Mouse (Mus musculus) lung, embryonic 14.5 days (tissue): ENCODE results near the gene Creb3l1. TPM values are rescaled to one million over a fixed set of nuclear protein-coding genes. Genes with fewer than 3 reads are reported as not detected.
A peak's percentile ranks its signal among the peaks of the same experiment; 100 is the strongest.

Experiments used
- ATAC-seq: fragments of 200-750 bp; cut with Nextera tagmentation; 2 replicates; pipeline ENCODE4 v1.8.0; 2017; ENCODE audit warnings: mild to moderate bottlenecking, moderate TSS enrichment, moderate library complexity; ENCODE audit not compliant: insufficient read depth
- DNase-seq: peaks from one replicate; pipeline ENCODE4 v3.0.0-alpha.2; 2015
- H3K27ac ChIP-seq: fragments of 300-500 bp; sonication (generic); 2 replicates; pipeline ENCODE4 v1.5.1; 2014; ENCODE audit warnings: low read depth, mild to moderate bottlenecking, moderate library complexity
- H3K27me3 ChIP-seq: fragments of 300-500 bp; sonication (generic); 2 replicates; pipeline ENCODE4 v1.6.1; 2014; ENCODE audit warnings: low read length, control low read depth; ENCODE audit not compliant: insufficient read depth
- H3K36me3 ChIP-seq: fragments of 300-500 bp; sonication (generic); 2 replicates; pipeline ENCODE4 v1.6.1; 2014; ENCODE audit warnings: control low read depth; ENCODE audit not compliant: insufficient read depth
- H3K4me1 ChIP-seq: fragments of 300-500 bp; sonication (generic); 2 replicates; pipeline ENCODE4 v1.6.1; 2014; ENCODE audit warnings: antibody characterized with exemption, control low read depth; ENCODE audit not compliant: insufficient read depth
- H3K4me2 ChIP-seq: fragments of 300-500 bp; sonication (generic); 2 replicates; pipeline ENCODE4 v1.6.1; 2014; ENCODE audit warnings: mild to moderate bottlenecking
- H3K4me3 ChIP-seq: fragments of 300-500 bp; sonication (generic); 2 replicates; pipeline ENCODE4 v1.5.1; 2014; ENCODE audit warnings: low read depth, low read length
- H3K9ac ChIP-seq: fragments of 300-500 bp; sonication (generic); 2 replicates; pipeline ENCODE4 v1.6.1; 2014
- H3K9me3 ChIP-seq: fragments of 300-500 bp; sonication (generic); 2 replicates; pipeline ENCODE4 v1.6.1; 2016; ENCODE audit warnings: low read depth, low read length, control low read depth
- CTCF ChIP-seq: IDR thresholded peaks from 2 replicates; pipeline ENCODE4 v1.5.1; 2016; ENCODE audit warnings: antibody characterized with exemption, low read depth
- WGBS: fragments of 180-500 bp; shearing (Covaris S2); extraction: QIAGEN DNeasy Blood & Tissue Kit; methylation state at CpG from one replicate; pipeline ENCODE4 v1.1.7; 2014; 5-methylcytosine and 5-hydroxymethylcytosine counted together
- microRNA-seq: library from miRNA; unstranded; fragments of <30 nt; microRNA quantifications from one replicate; pipeline ENCODE4, GENCODE M21; 2016; ENCODE audit warnings: borderline number of aligned reads
- polyA plus RNA-seq: library from polyadenylated mRNA; unstranded; fragments of >200 nt; fragmentation: Nextera tagmentation; extraction: Ambion mirVana; gene quantifications from 2 replicates; pipeline ENCODE4 v1.2.1, GENCODE M21; 2014

Gene Creb3l1
- polyA plus RNA-seq, 1 experiment from 2014 or later: 18.6 TPM

DNA sequence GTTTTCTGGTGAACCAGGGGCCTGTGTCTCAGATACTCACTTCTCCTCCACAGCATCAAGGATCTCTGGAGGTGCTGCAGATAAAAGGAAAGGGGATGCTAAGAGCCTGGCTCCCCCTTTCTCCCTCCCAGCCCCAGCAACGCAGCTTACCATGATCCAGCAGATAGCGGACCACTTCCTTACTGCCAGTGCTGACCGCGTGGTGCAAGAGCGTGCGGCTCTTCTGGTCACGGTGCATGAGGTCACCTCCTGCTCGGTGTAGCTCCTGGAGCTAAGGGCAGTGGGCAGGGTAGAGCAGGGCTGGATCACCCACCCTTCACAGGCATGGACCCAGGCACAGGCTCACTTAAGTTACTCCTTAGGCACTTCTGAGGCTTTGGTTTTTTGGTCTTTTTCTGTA lies 90.3 kb downstream of the Creb3l1 start:
- no peak overlapping the region for H3K9ac ChIP-seq
- no peak for TF ChIP-seq CTCF
- H3K27ac ChIP-seq: no peak overlapping the region
- no peak for DNase-seq
- no peak overlapping the region for H3K4me3 ChIP-seq
- H3K4me1 ChIP-seq: peaks cover 11% of the 10 kb centered on the region
- peaks cover 64% of the 10 kb centered on the region for H3K36me3 ChIP-seq
- ATAC-seq: no peak
- no peaks in the 10 kb centered on the region for H3K9me3 ChIP-seq
- WGBS: 37% methylated on average over 8 of the region's 8 CpGs
- no peaks in the 10 kb centered on the region for H3K27me3 ChIP-seq
- H3K4me2 ChIP-seq: no peak overlapping the region

- Histone ChIP-seq H3K27me3 (no peaks in the 10 kb centered on the region), H3K9me3 (no peaks in the 10 kb centered on the region), H3K4me3 (no peak overlapping the region), H3K9ac (no peak overlapping the region), H3K36me3 (peaks cover 63% of the 10 kb centered on the region), H3K4me2 (no peak overlapping the region), H3K4me1 (peaks cover 11% of the 10 kb centered on the region), H3K27ac (0 out of 2 replicates have a peak overlapping the region, but pooled peaks have one; percentile 38)
- no peak for TF ChIP-seq CTCF
- DNase-seq (no peak), ATAC-seq (no peak)
- 47% methylated on average over 9 of the region's 9 CpGs for WGBS
Observed at GRCm38 (mm10) chr2:91933471-91933870, 90.8 kb downstream of the Creb3l1 start.

DNA sequence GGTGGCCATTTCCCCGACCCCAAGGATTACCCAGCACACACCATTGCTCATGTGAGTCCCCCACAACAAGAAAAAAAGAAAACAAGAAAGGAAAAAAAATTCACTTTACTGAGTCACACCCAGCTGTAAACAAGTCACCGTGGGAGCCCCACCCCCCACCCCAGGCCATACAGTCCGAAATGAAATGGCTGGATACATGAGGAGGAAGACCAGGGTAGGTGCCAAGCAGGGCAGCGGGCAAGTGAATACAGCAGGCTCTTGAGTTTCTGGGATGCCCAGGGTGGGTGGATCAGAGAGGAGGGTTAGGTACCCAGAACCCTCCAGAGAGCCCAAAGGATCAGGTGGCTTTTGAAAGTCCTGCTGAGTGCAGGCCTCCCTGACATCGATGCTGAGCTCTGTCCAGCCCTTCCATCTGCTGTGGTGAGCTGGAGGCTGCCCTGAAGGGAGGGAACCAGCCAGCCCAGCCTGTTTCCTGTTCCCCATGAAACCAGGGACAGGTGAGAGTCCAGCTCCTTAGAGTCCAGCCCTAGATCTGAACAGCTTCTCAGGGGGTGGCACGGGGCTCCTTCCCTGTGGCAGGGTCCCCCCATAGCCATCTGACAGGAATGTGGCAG lies 91.5 kb downstream of the Creb3l1 start:
- TF ChIP-seq CTCF: no peak
- peaks cover 60% of the 10 kb centered on the region for H3K36me3 ChIP-seq
- H3K4me3 ChIP-seq: peak overlapping the region; percentile 77; the same call in 1 of the 2 replicates
- peak overlapping the region; percentile 98 for H3K27ac ChIP-seq
- ATAC-seq: no peak
- peak overlapping the region; percentile 90 for H3K4me2 ChIP-seq
- H3K9me3 ChIP-seq: no peaks in the 10 kb centered on the region
- H3K27me3 ChIP-seq: no peaks in the 10 kb centered on the region
- peak overlapping the region; percentile 96 for H3K9ac ChIP-seq
- no peak for DNase-seq
- H3K4me1 ChIP-seq: peaks cover 11% of the 10 kb centered on the region
- WGBS: 17% methylated on average over 6 of the region's 6 CpGs

Small RNA genes within 50 kb of the gene (microRNA-seq; reads per million reads assigned to microRNA genes)
- gene Mir6999: not detected

Other genes starting within 250 kb of the Creb3l1 start
- gene Chrm4, start 97.3 kb downstream of the Creb3l1 start, polyA plus RNA-seq: 0.22 and 0.33 TPM in 2 replicates
- 1,044 and 1,097 TPM in 2 replicates for gene Mdk, start 92.2 kb downstream of the Creb3l1 start, polyA plus RNA-seq
- 0.34 and 1.1 TPM in 2 replicates for gene Gm9821, start 78.8 kb downstream of the Creb3l1 start, polyA plus RNA-seq
- gene Dgkz, start 48.6 kb downstream of the Creb3l1 start, polyA plus RNA-seq: 59.2 and 63.9 TPM in 2 replicates
- gene Phf21a, start 68.6 kb upstream of the Creb3l1 start, polyA plus RNA-seq: 24.9 and 26.1 TPM in 2 replicates